Mouse (Mus musculus): ENCODE measurements around the gene Sh3glb1.

GRCm38 (mm10) chr3:144643301-144643871 is 76.7 kb downstream of the Sh3glb1 start:
- no peak for TF ChIP-seq POLR2A (IDR thresholded peaks at IDR 0.05; ENCODE audit: borderline replicate concordance, extremely low read depth, insufficient read depth, insufficient read length, poor library complexity, severe bottlenecking)
- TF ChIP-seq CTCF (IDR thresholded peaks at IDR 0.05; ENCODE audit: borderline replicate concordance, extremely low read depth, insufficient read depth, insufficient read length), result no peak

All from brain, embryonic 14.5 days (tissue).